In the genomic region with DNA sequence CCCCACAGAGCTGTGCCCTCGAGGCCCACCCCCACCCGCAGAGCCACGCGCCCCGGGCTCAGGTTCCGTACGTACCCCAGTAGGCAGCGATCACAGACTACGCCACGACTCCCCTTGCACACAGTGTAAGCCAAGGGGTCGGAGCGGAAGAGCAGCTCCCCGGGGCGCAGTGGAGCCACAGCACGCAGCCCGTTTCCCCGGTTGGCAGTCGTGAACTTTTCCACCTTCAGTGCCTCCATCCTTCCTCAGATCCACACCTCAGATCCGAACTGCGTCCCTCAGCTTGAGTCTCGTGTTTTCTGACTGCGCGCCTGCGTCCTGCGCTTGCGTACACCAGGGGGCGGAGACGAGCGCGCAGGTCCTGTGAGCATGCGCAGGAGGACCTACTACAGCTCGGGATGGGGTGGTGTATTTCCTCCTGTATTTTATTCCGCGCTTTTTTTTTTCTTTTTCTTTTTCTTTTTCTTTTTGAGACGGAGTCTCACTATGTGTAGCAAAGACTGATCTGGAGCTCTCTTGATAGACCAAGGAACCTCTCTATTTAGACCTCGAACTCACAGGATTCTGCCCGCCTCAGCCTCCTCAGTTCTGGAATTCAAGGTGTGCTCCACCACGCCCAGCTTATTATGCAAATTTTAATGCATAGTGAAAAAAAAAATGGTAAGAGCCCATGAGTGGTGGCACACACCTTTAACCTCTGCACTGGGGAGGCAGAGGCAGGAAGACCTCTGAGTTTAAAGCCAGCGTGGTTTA, we compare ENCODE assay signal across 7 mouse cellular contexts. TPM values are rescaled to one million over a fixed set of nuclear protein-coding genes. Genes with fewer than 3 reads are reported as not detected.
A peak's percentile ranks its signal among the peaks of the same experiment; 100 is the strongest.
DNase-seq lines count a peak whose midpoint lies in the region; ATAC-seq and TF ChIP-seq lines count a peak whose summit lies in the region.

Smyd3 (minus strand) TSS at position 329 of the 753 bp plus-strand sequence.

- WGBS in intestine, postnatal 0 days = 6% methylated on average over 39 of the region's 39 CpGs
- WGBS in midbrain, embryonic 12.5 days = 7% methylated on average over 39 of the region's 39 CpGs
- WGBS in small intestine, adult 2 months = 4% methylated on average over 39 of the region's 39 CpGs

- intact Hi-C loops in left cerebral cortex, postnatal 4 days (cut with DNase I) = no loop called here

- ATAC-seq in intestine, postnatal 0 days = peak; percentile 85
- ATAC-seq in midbrain, embryonic 12.5 days (ENCODE audit: low FRiP score, low read depth) = peak; percentile 88

- H3K27ac ChIP-seq in intestine, postnatal 0 days (ENCODE audit: low read depth, low read length) = peak within 1 kb of the TSS; percentile 50; the same call in 1 of the 2 replicates
- no peak within 1 kb of the TSS for H3K27ac ChIP-seq in midbrain, embryonic 12.5 days (replicated peaks)
- H3K27ac ChIP-seq in small intestine, adult 2 months (ENCODE audit: insufficient read depth, low read depth, low read length) = no peak within 1 kb of the TSS

- peak within 1 kb of the TSS; percentile 81 for H3K4me3 ChIP-seq in intestine, postnatal 0 days (ENCODE audit: low read depth, low read length)
- peak within 1 kb of the TSS; percentile 58 for H3K4me3 ChIP-seq in midbrain, embryonic 12.5 days
- peak within 1 kb of the TSS; percentile 74 for H3K4me3 ChIP-seq in small intestine, adult 2 months (ENCODE audit: low read depth, low read length)

- 0 out of 2 replicates have a peak, but pooled peaks cover 3% of the 10 kb centered on the region for H3K4me1 ChIP-seq in intestine, postnatal 0 days (replicated peaks; ENCODE audit: control insufficient read depth, insufficient read depth, low read length)
- 0 out of 2 replicates have a peak, but pooled peaks cover 7% of the 10 kb centered on the region for H3K4me1 ChIP-seq in midbrain, embryonic 12.5 days
- H3K4me1 ChIP-seq in small intestine, adult 2 months (ENCODE audit: control insufficient read depth, insufficient read depth, insufficient read length, low read length) = no peaks in the 10 kb centered on the region

- peak; percentile 90 for TF ChIP-seq CTCF in intestine, postnatal 0 days (IDR thresholded peaks at IDR 0.05; ENCODE audit: low read depth)
- TF ChIP-seq CTCF in small intestine, adult 2 months (IDR thresholded peaks at IDR 0.05; ENCODE audit: extremely low read depth, insufficient read length, insufficient replicate concordance, low read depth, low read length) = peak; percentile 61

- no peaks in the 10 kb centered on the region for H3K27me3 ChIP-seq in intestine, postnatal 0 days (replicated peaks; ENCODE audit: control insufficient read depth, insufficient read depth, low read length)
- H3K27me3 ChIP-seq in midbrain, embryonic 12.5 days = 0 out of 2 replicates have a peak, but pooled peaks cover 4% of the 10 kb centered on the region
- no peaks in the 10 kb centered on the region for H3K27me3 ChIP-seq in small intestine, adult 2 months (ENCODE audit: control insufficient read depth, insufficient read depth, low read length)

- no peak for TF ChIP-seq POLR2A in small intestine, adult 2 months (IDR thresholded peaks at IDR 0.05; ENCODE audit: low read depth, low read length)

- H3K4me2 ChIP-seq in intestine, postnatal 0 days (replicated peaks; ENCODE audit: low read depth) = peak within 1 kb of the TSS; percentile 100
- peak within 1 kb of the TSS; percentile 98 for H3K4me2 ChIP-seq in midbrain, embryonic 12.5 days (replicated peaks)

- H3K9ac ChIP-seq in intestine, postnatal 0 days (ENCODE audit: low read depth, low read length) = peak within 1 kb of the TSS; percentile 62
- peak within 1 kb of the TSS; percentile 66 for H3K9ac ChIP-seq in midbrain, embryonic 12.5 days (replicated peaks)

- no peaks in the 10 kb centered on the region for H3K9me3 ChIP-seq in intestine, postnatal 0 days (ENCODE audit: control insufficient read depth)
- H3K9me3 ChIP-seq in midbrain, embryonic 12.5 days = no peaks in the 10 kb centered on the region

- H3K36me3 ChIP-seq in intestine, postnatal 0 days (ENCODE audit: control insufficient read depth, insufficient read depth) = no peaks in the 10 kb centered on the region
- no peaks in the 10 kb centered on the region for H3K36me3 ChIP-seq in midbrain, embryonic 12.5 days
- no peaks in the 10 kb centered on the region for H3K36me3 ChIP-seq in small intestine, adult 2 months (ENCODE audit: control insufficient read depth, insufficient read depth, low read length)

- peak; percentile 70 for DNase-seq in adrenal gland, adult 8-10 months
- DNase-seq in embryo, embryonic 9.5 days (ENCODE audit: extremely low spot score) = peak; percentile 83
- DNase-seq in gastrocnemius, postnatal 4 days (ENCODE audit: low spot score in 2 of 2) = peak; percentile 59 to 80
- peak; percentile 85 for DNase-seq in left cerebral cortex, postnatal 4 days

RNA-seq across cellular contexts. Expression of gene Smyd3, which starts in this region (rescaled TPM):
- total RNA-seq in adrenal gland, adult 8-10 months (2022) = 10 to 100 TPM in 3 of 4 experiments, 1 to 10 TPM in 1; 6.9 to 17.0 (median 12.2) TPM
- total RNA-seq in gastrocnemius, postnatal 4 days (2021) = 1 to 10 TPM; 7.8 TPM
- polyA plus RNA-seq in intestine, postnatal 0 days (2015; fragmentation: Nextera tagmentation; extraction: Ambion mirVana) = 11.3 and 12.2 TPM in 2 replicates
- 10 to 100 TPM; 34.0 to 39.8 TPM for total RNA-seq in left cerebral cortex, postnatal 4 days (2021)
- 12.2 and 14.3 TPM in 2 replicates for polyA plus RNA-seq in midbrain, embryonic 12.5 days (2016; fragmentation: Nextera tagmentation; extraction: Ambion mirVana)
- polyA plus RNA-seq in small intestine, adult 2 months (2012; rRNA removed) = 0.84 and 1.1 TPM in 2 replicates
